Mouse (Mus musculus): ENCODE data around the gene Tspo.

The Tspo gene

GRCm38 (mm10) chr15:83583419-83584156 lies 20.2 kb downstream of the Tspo start:
- DNase-seq (ENCODE audit: low spot score in 2 of 2): no peak

DNA sequence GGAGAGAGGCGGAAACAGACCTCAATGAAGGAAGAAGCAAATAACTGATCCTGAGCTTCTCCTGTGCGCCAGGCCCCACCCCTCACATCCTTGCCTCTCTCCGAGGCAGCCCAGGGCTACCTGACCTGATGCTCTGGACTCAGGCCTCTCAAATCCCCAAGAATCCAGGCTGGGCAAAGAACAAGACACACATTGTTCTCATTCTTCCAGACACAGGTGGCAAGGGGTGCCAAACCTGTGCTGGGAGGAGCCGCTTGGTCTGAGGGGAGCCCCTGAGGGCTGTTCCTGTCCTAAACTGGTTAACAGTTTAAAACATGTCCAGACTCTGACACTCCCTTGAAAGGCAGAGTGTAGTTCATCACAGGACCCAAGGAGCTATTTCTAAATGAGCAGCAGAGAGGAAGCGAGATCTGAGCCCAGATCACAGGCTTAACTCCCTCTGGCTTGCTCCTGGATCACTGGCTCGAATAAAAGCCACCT lies 21.4 kb downstream of the Tspo start:
- DNase-seq (ENCODE audit: low spot score in 2 of 2): no peak

GRCm38 (mm10) chr15:83590841-83591240 lies 27.4 kb downstream of the Tspo start:
- DNase-seq (ENCODE audit: low spot score in 2 of 2): no peak

GRCm38 (mm10) chr15:83591758-83592157 lies 28.4 kb downstream of the Tspo start:
- no peak for DNase-seq (ENCODE audit: low spot score in 2 of 2)

DNA sequence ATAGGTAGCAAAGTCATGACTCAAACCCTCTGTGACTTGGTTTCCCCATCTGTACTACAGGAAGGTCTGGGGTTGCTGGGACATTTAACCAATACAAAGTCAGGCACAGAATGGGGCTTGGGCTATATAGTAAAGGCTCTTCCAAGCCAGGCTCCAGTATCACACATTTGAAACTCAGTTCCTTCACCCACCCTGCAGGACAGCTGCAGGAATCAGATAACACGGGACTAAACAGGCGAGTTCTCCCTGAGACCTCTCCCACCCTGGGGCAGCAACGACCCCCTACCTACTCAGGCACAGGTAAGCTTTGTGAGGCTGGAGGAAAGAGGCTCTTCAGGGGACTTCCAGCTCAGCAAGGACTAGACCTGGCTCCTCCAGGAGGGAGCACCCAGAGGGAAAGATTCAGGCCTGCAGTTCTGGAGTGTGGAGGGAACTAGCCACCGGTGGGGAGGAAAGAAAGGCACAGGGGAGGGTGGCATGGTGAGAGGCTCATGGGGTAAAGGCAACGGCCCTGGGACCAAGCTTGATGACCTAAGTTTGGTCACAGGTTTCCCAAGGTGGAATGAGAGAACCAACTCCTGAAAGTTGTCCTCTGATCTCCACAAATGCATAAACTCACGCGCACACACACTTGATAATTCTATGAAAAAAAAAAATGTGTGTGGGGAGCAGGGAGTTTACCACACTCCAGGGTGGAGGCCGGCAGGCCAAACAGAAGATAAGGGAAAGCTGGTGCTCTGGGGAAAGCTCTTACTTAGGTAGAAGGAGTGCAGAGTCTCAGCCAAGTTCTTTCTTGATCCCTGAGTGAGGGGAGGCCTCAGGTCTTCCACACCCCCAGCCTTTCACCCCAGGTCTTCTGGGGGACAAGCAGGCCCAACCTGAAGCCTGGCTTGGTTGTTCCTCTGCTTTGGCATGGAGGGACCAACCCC lies 29.1 kb downstream of the Tspo start:
- no peak for DNase-seq (ENCODE audit: low spot score in 2 of 2)

- no peak for DNase-seq (ENCODE audit: low spot score in 2 of 2)
These were observed 29.8 kb downstream of the Tspo start for GRCm38 (mm10) chr15:83593189-83593585.

DNA sequence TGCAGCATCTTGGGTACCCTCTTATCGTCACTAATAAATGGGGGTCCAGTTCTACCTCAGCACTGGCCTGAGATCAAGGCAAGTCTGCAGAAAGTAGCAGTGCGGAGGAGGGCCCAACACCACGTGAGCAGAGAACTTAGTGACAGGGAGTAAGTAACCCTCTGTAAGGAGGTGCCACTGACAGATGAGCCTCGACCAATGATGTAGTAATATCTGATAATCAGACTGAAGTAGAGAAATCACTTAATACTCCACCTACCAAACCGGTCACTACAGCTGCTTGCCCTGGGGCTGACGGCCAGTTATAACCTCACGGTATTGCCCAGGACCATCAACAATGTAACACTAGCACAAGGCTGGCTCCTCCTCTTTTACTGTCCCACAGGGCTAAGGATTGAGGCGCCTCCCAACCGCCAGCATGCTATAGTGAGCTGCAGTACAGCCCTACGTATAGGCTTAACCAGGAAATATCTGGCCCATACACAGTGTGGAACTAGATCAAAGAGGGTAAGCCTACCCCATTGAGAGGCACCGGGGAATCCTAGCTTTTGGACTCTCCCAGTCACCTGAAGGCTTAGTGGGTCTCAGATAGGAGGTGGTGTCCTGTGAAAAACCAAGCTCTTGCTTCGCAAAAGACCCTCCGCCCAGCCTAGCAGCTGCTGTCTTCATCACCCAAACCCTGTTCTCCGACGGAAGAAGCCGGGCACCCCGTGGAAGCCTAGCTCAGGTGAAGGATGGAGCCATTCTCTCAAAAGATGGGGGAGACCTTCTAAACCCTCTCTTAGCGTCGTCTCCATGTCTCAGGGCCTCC lies 30.5 kb downstream of the Tspo start:
- DNase-seq (ENCODE audit: low spot score in 2 of 2): no peak

- DNase-seq (ENCODE audit: low spot score in 2 of 2): peak; percentile 93 to 96
These were observed 31.3 kb downstream of the Tspo start, which contains the start of gene Ttll12 for GRCm38 (mm10) chr15:83594513-83595363. TSS of gene Ttll12 (minus strand) at chr15:83595157.

DNA sequence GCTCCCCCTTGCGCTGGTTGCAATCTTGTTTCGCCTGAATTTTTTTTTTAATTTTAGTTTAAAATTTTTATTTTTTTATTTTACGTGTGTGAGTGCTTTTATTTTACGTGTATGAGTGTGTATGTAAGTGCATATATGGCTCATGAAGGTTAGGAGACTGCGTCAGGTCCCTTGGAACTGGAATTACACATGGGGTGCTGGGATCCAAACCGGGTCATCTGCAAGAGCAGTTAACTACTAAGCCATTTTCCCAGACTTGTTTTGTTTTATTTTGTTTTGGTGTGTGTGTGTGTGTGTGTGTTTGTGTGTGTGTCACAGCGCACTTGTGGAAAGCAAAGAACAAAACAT lies 31.9 kb downstream of the Tspo start:
- no peak for DNase-seq (ENCODE audit: low spot score in 2 of 2)

GRCm38 (mm10) chr15:83596833-83597232 lies 33.4 kb downstream of the Tspo start:
- no peak for DNase-seq (ENCODE audit: low spot score in 2 of 2)

GRCm38 (mm10) chr15:83601185-83601584 lies 37.8 kb downstream of the Tspo start:
- DNase-seq (ENCODE audit: low spot score in 2 of 2): no peak

GRCm38 (mm10) chr15:83602372-83603045 lies 39.1 kb downstream of the Tspo start:
- DNase-seq (ENCODE audit: low spot score in 2 of 2): no peak

- no peak for DNase-seq (ENCODE audit: low spot score in 2 of 2)
These were observed 39.6 kb downstream of the Tspo start for GRCm38 (mm10) chr15:83603046-83603396.

GRCm38 (mm10) chr15:83603426-83603825 lies 40.0 kb downstream of the Tspo start:
- DNase-seq (ENCODE audit: low spot score in 2 of 2): no peak

- DNase-seq (ENCODE audit: low spot score in 2 of 2): no peak
These were observed 42.8 kb downstream of the Tspo start for GRCm38 (mm10) chr15:83606216-83606615.

DNA sequence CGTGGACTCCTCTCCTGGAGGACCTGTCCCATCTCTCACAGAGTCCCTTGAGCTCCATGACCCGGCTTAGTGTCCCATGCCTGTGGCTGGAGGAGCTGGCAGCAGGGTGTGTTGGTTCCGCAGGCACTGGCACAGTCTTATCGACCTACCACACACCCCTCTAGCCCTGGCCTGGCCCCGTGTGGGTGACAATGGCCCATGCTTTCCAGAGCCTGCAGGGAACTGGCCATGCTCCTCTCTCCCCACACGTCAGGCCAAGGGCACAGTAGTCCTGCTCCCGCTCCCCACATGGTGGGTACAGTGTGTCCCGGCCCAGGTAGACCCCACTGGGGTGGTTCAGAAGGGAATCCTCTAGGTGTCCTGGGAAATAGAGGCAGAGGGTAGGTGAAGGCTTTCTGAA lies 43.3 kb downstream of the Tspo start:
- no peak for DNase-seq (ENCODE audit: low spot score in 2 of 2)

DNA sequence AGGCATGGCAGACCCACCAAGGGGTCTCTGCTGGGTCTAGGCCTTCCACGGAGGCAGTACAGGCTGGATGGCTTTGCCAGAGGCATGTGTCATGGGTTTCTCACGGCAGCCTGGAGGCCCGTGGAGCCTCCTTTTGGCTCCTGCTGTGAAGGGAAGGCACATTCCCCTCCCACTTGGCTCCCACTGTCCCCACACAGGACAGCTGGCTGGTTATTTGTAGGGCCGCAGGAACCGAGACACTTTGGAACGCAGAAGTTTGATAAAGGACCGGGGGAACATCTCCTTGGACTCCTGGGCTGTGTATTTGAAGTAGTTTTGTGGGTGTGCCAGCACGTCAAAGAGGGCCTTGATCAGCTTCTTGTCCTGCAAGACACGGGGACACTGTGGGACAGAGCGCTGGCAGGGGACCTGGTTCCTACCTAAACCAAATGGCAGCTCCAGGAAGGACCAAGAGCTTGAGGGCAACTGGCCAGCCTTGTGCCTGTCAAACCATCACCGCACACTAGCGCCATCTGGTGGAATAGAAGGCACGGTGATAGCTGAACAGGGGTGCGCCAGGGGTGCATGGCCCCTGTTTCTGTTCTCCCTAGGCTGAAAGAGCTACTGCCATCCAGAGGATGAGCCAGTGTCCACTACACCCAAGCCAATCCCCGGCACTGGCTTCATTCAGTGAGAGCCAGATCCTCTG lies 43.9 kb downstream of the Tspo start:
- DNase-seq (ENCODE audit: low spot score in 2 of 2): peak; percentile 36 to 44

GRCm38 (mm10) chr15:83615245-83615644 lies 51.9 kb downstream of the Tspo start:
- DNase-seq (ENCODE audit: low spot score in 2 of 2): no peak
